Mouse (Mus musculus) spleen, postnatal 10 days (tissue): Measurements from ENCODE around the gene Sft2d1.
A peak's percentile ranks its signal among the peaks of the same experiment; 100 is the strongest.
"Not testable (repeated sequence)": the region's sequence is repeated elsewhere in the genome, so short reads cannot be mapped to it uniquely, and the experiment has no call there.

ENCODE experiments used
- DNase-seq, 2 experiments: peaks; one replicate each; pipeline ENCODE4 v3.0.0; 2021 to 2022; ENCODE audit warnings: low spot score in 2 of 2

Sft2d1 gene

GRCm38 (mm10) chr17:8302772-8303438, 8.0 kb upstream of the Sft2d1 start:
- DNase-seq, result no peak

GRCm38 (mm10) chr17:8303671-8304070, 7.2 kb upstream of the Sft2d1 start:
- DNase-seq, result no peak

DNA sequence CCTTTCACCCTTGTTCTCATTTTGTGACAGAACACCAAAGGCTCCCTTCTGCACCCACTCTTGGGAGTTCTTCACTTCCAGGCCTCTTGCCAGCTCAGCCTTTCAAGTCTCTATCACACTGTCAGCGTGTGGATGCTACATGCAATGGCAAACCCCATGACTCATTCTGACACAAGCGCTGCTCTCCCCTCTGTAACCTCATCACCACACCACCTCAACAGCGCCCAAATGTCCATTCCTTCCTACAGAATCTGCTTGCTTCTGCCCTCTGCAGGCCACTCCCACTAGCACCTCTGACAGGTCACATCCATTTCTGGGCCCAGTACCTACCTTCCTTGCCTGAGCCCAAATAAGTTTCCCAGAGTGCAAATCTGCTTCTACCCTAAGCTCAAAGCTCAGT, 5.1 kb upstream of the Sft2d1 start:
- no peak for DNase-seq

DNA sequence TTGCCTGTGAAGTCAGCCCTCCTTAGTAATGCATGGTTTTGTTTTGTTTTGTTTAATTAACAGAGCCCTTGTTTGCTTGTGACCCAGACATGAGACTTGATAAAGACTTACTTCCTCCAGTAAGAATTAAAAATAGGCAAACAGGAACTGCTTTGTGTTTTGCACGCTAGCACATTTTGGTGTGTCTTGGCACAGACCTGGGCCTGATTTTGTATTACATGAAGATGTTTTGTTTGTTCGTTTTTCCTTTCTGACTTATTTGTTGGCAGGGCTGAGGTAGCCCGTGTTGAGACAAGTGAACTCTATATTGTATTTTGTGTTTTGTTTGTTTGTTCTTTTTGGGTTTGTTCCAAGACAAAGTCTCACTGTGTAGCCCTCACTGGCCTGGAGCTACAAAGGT, 849 bp downstream of the Sft2d1 start:
- no peak for DNase-seq

DNA sequence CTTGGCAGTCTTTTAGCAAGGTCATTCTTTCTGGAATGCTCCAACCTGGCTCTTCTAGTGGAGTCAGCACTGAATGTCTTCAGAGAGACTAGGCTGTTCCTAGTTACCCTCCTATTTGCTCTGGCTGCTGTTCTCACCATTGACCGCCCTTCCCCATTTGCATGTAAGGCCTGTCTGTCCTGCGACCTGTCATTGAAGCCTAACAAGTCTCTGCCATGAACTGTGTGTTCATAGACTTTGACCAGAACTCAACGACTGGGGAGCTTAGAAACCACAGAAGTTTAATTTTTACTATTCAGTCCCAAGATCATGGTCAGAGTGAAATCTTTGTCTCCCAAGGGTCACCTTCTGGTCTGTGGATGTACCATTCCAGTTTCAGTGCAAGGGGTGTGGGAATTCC, 3.1 kb downstream of the Sft2d1 start:
- no peak for DNase-seq

DNA sequence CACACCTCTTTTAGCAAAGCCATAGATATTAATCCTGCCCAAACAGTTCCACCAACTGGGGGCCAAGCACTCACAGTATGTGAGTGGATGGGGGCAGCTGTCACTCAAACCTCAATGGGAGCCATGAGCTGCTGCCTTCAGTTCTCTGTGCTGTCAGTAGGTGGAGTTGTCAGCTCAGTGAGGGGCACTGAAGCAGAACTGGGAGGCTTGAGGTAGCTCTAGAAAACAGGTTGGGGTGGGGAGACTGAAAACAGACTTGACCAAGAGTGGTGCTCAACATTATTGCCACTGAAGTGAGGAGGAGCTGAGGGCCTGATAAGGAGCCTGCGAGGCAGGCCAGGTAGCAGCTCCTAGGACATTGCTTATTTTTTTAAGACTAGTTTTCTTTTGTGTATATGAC, 5.3 kb downstream of the Sft2d1 start:
- DNase-seq, result no peak

DNA sequence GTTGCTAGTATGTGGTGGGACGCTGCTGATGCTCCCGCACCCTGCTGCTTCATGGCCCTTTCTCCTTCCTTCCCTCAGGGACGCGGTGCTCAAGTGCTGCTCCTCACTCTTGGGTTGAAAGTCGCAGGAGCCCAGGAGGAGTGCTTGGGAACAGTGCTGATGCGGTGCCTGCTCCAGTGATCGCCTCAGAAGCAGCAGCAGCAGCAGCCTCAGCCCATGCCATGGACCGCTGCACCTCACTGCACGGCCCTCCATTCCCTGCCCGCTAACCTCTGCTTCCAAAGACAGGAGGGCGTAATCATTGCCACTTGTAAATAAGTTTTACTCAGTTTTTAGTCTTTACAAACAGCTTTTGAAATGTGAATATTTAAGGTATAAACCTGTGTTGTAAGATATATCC, 16.0 kb downstream of the Sft2d1 start:
- not testable (repeated sequence) for DNase-seq

- peak in 1 of 2 experiments; percentile 49 for DNase-seq
Observed at GRCm38 (mm10) chr17:8328511-8329174, 17.7 kb downstream of the Sft2d1 start.

DNA sequence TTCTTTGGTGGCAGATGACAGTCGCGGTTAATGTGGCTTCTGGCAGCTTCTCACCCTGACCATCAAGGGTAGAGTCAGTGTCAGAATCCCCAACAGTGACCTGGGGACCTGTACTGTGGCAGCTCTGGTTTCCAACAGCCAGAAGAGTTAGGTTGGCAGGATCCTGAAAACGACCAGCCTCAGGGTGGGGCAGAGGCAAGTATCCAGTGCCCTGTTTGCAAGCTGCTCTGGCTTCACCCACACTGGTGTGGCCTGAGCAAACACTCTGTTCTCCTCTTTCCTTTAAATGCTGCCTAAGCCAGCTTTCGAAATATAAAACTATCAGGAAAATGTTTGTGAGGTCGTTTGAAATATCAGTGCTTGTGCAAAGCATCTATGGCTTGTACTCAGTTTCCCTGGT, 19.7 kb downstream of the Sft2d1 start:
- DNase-seq, result no peak

- not testable (repeated sequence) for DNase-seq
Observed at GRCm38 (mm10) chr17:8337159-8337558, 26.3 kb downstream of the Sft2d1 start, which contains the start of gene Prr18. Gene Prr18, plus strand, starts transcription at chr17:8337459.

- no peak for DNase-seq
Observed at GRCm38 (mm10) chr17:8339666-8340374, 28.9 kb downstream of the Sft2d1 start.

- no peak for DNase-seq
Observed at GRCm38 (mm10) chr17:8340407-8341359, 29.8 kb downstream of the Sft2d1 start.

- DNase-seq, result no peak
Observed at GRCm38 (mm10) chr17:8341360-8341963, 30.6 kb downstream of the Sft2d1 start.

DNA sequence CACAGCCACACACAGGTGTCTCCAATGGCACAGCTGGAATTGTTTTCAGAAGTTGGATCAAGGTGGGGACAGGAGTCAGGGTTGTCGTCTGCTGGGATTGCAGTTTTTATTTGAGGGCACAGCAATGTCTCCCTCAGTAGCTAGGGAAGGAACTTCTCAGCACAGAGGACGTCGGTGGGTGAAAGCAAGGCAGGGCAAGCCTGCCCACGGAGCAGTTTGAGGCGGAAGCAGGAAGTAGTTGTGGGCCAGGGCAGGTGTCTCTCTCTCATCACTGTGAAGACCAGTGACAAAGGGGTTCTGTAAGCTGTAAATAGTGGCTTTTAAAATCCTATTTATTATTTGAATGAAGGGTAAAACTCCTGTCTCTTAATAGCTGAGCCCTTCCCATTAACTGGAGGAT, 31.8 kb downstream of the Sft2d1 start:
- no peak for DNase-seq

GRCm38 (mm10) chr17:8343416-8343815, 32.5 kb downstream of the Sft2d1 start:
- DNase-seq, result no peak

GRCm38 (mm10) chr17:8347765-8348285, 36.9 kb downstream of the Sft2d1 start:
- no peak for DNase-seq

DNA sequence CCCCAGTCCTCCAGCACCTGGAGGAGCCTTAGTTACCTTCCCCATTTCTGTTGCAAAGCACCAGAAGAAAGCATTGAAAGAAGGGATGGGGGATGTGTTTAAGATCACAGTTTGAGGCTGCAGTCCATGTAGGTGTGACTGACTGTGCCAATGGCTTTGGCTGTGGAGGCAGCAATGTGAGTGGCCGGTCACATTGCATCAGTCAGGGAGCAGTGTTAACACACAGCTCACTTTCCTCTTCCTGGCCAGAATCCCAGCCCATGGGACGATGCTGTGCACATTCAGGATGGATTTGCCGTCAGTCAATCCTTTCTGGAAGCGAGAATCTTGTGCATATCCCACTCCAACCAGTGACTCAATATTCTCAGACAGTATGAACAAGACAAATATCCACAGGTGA, 38.0 kb downstream of the Sft2d1 start:
- no peak for DNase-seq

DNA sequence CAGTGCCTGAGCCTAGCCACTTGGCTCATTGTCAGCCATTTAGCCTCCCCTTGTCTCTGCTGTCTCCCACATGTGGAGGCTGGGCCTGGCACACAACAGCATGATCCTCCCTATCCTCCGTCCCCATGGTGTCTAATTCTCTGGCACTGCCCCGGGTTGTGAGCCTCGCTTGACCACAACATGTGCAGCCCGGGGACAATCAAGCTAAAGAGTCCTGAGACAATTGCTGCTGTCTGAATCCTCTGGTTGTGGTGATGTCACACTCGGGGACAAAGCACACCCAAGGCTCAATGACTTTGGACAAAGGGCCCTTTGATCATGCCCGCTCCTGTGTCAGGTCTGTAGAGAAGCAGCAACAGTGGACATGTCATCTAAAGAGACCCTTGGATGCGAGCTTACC, 40.2 kb downstream of the Sft2d1 start:
- no peak for DNase-seq

GRCm38 (mm10) chr17:8355692-8356091, 44.8 kb downstream of the Sft2d1 start, which contains the start of gene T2:
Gene T2, plus strand, starts transcription at chr17:8355992.
- DNase-seq, result no peak

- DNase-seq, result no peak
Observed at GRCm38 (mm10) chr17:8357498-8357897, 46.6 kb downstream of the Sft2d1 start.

- no peak for DNase-seq
Observed at GRCm38 (mm10) chr17:8360876-8361275, 50.0 kb downstream of the Sft2d1 start.
